Mouse (Mus musculus): ENCODE results near the gene Vmn2r69.

Vmn2r69 gene

GRCm38 (mm10) chr7:85415820-85416219, at the start of gene Vmn2r69:
Gene Vmn2r69, minus strand, starts transcription at chr7:85415920.
- DNase-seq: no peak
